Mouse (Mus musculus) gastrocnemius, adult 18-20 months (tissue): ENCODE results near the gene Ankmy2. TPM values are rescaled to one million over a fixed set of nuclear protein-coding genes. Genes with fewer than 3 reads are reported as not detected.
"Not testable (repeated sequence)": the region's sequence is repeated elsewhere in the genome, so short reads cannot be mapped to it uniquely, and the experiment has no call there.

Experiments
- DNase-seq: peaks from one replicate; pipeline ENCODE4 v3.0.0; 2021; ENCODE audit warnings: low spot score
- total RNA-seq, 2 experiments: library from RNA; stranded (reverse); gene quantifications; 2 replicates each; pipeline ENCODE4 v1.2.3; 2021

Gene Ankmy2
- total RNA-seq, 2 experiments from 2014 or later, result 5.3 to 5.4 TPM

- no peak for DNase-seq
Measured at GRCm38 (mm10) chr12:36157304-36157637, 357 bp downstream of the Ankmy2 start.

DNA sequence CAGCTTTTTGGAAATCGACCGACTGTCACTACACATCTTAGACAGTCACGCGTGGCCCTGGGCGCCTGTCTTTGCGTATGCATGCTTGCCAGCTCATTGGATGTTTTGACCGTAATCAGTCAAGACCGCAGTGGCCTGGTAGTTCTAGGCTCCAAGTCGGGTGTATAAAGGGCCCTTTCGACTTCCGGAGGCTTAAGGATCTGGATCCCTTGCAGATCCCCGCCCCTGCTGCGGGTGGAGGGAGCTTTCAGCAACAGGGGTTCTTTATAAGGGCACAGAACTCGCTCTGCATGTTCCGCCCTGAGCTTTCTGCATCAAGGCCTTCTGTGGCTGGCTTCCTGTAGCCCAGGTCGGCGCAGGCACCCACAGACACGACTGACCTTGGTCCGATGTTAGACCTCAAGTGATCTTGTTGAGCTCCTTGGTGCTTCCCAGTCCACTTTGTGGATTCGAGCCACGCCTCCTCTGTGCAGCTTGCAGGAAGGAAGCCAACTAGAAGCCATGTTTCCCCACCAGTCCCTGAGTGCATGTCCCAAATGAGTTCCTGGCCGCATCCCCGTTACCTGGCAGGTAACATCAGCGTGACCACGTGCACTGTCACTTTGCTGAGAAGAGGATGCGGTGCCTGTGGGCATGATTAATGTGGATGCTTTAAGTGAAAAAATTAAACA lies 859 bp downstream of the Ankmy2 start, which contains the start of gene Bzw2:
Gene Bzw2 (minus strand): TSS at position 443 of the 671 bp plus-strand sequence.
- peak; percentile 54 for DNase-seq

- no peak for DNase-seq
Measured at GRCm38 (mm10) chr12:36164126-36164791, 7.3 kb downstream of the Ankmy2 start.

DNA sequence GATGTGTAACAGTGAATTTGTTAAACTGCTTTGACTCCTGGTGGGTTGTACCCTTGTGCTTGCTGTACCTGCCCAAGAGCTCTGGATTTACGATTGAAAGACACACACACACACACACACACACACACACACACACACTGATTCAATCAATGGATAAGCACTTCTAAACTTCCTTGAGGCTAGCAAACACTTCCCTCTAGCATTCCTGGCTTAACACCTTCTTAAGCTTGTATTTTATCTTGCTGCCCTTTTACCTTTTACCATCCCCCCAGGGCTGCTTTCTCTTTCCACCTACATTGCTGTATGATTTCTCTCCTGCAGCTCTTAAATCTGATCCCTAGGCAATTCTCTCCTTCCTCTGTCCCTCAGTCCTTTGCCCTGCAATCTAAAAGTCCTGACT lies 8.4 kb downstream of the Ankmy2 start:
- DNase-seq, result no peak

- DNase-seq, result no peak
Measured at GRCm38 (mm10) chr12:36177227-36177626, 20.3 kb downstream of the Ankmy2 start.

DNA sequence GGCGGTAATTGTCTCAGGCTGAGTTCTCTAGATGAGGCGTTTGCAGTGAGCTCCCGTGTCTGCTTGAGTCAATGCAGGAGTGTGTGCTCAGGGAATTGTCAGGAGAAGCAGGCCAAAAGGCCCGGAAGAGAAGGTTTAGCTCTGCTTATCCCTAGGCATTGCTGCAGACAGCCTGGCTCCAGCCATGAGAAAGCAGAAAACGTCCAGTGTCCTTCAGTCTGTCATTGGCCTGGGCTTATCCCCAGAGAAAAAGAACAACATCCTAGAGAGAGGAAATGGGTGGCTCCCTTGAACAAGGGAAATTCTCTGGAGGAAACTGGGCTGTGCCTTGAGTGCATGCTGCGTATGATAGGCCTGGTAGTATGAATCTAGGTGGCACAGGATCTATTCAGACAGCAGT lies 25.7 kb downstream of the Ankmy2 start:
- peak; percentile 5 for DNase-seq

GRCm38 (mm10) chr12:36187081-36187480 lies 30.2 kb downstream of the Ankmy2 start:
- no peak for DNase-seq

DNA sequence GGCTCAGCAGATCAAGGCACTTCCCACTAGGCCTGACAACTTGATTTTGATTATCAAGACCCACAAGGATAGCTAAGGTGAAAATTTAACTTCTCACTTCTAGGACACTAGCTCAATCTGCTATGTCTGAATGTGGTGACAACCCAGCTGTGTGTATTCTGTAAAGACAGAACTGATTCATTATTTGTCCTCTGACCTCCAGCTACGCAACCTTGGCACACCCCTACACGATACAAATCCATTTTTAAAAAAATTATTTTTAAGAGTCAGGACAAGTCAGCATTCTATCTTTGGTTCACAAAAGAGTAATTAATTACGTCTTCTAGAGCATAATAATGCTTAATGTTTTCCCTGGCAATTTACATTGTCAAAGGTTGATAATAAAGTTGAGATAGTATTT lies 32.7 kb downstream of the Ankmy2 start:
- no peak for DNase-seq

- no peak for DNase-seq
Measured at GRCm38 (mm10) chr12:36190343-36190742, 33.4 kb downstream of the Ankmy2 start.

GRCm38 (mm10) chr12:36194976-36195375 lies 38.1 kb downstream of the Ankmy2 start:
- DNase-seq, result no peak

DNA sequence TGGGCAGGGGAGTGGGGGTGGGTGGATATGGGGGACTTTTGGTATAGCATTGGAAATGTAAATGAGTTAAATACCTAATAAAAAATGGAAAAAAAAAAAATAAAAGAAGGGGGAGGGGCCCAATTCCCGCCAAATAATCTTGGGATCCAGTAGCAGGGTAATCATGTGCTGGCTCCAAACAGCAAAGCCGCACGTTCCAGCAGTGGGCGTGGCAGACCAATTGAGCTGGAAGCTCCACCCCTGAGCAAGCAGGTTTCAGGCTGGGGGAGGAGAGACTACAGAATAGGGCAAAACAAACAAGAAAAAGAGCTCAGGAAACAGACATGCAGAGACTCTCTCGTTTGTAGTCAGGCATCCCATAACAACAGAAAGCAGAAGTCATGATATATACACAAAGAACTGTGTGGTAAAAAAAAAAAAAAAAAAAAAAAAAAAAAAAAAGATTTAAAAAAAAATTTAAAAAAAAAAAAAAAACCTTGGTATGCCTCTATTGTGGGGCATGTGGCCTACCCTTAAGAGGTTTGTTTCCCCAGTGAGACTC lies 48.7 kb downstream of the Ankmy2 start:
- DNase-seq, result not testable (repeated sequence)

GRCm38 (mm10) chr12:36207072-36207799 lies 50.3 kb downstream of the Ankmy2 start:
- peak; percentile 56 for DNase-seq

DNA sequence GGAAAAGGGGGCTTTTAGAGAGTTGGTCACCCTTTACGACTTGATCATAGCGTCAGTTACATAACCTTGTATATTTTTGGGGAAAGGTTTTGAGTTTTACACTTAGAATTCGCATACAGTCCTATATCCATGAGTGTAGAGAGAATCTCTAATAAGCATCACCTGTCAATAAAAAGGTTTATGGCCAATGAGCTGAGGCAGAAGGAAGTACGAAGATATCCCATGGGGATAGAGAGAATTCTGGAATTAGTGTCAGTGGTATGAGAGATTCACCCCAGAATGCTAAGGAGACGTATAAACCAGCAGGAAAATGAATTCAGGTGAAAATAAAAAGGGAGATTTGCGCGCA lies 50.9 kb downstream of the Ankmy2 start:
- DNase-seq, result no peak

GRCm38 (mm10) chr12:36208456-36208855 lies 51.5 kb downstream of the Ankmy2 start:
- no peak for DNase-seq

GRCm38 (mm10) chr12:36210096-36210495 lies 53.2 kb downstream of the Ankmy2 start:
- DNase-seq, result peak; percentile 49

- DNase-seq, result no peak
Measured at GRCm38 (mm10) chr12:36214389-36215148, 57.7 kb downstream of the Ankmy2 start.

GRCm38 (mm10) chr12:36215149-36215480 lies 58.2 kb downstream of the Ankmy2 start:
- DNase-seq, result peak; percentile 24

GRCm38 (mm10) chr12:36216230-36216629 lies 59.3 kb downstream of the Ankmy2 start:
- no peak for DNase-seq

DNA sequence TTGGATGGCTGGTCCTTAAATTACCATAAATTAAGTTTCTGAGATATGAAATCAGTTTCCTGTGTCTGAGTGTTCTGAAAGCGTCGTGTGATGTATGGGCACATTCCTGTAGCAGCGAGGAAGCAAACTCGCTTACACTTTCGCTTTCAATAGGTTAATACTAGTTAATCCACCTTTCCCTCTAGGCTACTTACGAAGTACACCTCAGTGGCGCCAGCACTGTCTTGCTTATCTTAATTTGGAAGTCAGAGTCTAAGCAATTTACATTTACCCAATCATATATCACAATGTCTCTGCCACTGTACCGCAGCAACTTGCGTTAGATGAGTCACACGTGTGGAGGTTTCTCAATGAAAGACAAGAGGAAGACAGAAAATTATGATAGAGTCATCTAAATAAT lies 60.0 kb downstream of the Ankmy2 start:
- DNase-seq, result no peak

GRCm38 (mm10) chr12:36224392-36224791 lies 67.5 kb downstream of the Ankmy2 start:
- no peak for DNase-seq

DNA sequence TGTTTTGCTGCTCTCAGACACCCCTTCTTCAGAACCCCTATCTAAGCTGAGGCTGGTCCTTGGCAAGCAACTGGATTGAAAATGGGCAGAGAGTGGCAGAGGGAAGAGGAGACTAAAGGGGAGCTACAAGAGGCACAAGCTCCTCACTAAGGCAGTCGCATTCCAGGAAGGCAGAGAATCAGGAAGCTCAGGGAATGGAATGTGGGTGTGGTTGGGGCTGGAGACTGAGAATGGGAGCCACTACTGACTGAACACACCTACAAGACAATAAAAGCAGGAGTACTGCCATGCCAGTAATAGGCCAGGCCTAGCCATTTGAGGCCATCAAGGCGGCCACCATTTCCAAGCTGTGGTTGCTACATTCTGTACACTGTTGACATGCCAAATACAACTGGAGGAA lies 74.5 kb downstream of the Ankmy2 start:
- no peak for DNase-seq

GRCm38 (mm10) chr12:36241171-36241570 lies 84.3 kb downstream of the Ankmy2 start:
- no peak for DNase-seq
